ENCODE assay signal across 8 mouse cellular contexts in genomic region chr11:121388554-121388945, GRCm38 (mm10). TPM values are rescaled to one million over a fixed set of nuclear protein-coding genes. Genes with fewer than 3 reads are reported as not detected.
DNase-seq lines count a peak whose midpoint lies in the region; ATAC-seq and TF ChIP-seq lines count a peak whose summit lies in the region.

No protein-coding gene starts in this region.

- H3K4me3 ChIP-seq in lung, adult 2 months (replicated peaks; ENCODE audit: extremely low read depth, low read depth, low read length): peak overlapping the region; percentile 13
- H3K4me3 ChIP-seq in forebrain, embryonic 11.5 days (ENCODE audit: low read depth, low read length): peak overlapping the region; percentile 59; the same call in 1 of the 2 replicates
- H3K4me3 ChIP-seq in limb, embryonic 13.5 days: peak overlapping the region; percentile 71
- peak overlapping the region; percentile 73; the same call in 1 of the 2 replicates for H3K4me3 ChIP-seq in small intestine, adult 2 months (ENCODE audit: low read depth, low read length)

- DNase-seq in lung, adult 2 months: no peak
- DNase-seq in lung, postnatal 4 days: no peak
- DNase-seq in forebrain, embryonic 11.5 days (ENCODE audit: low spot score): no peak
- no peak for DNase-seq in layer of hippocampus, postnatal 10 days (ENCODE audit: low spot score in 2 of 2)
- DNase-seq in cerebellum, adult 9-10 months: no peak
- DNase-seq in right cerebral cortex, adult 2 months (ENCODE audit: low spot score in 2 of 2): no peak

- H3K27me3 ChIP-seq in forebrain, embryonic 11.5 days (ENCODE audit: control insufficient read depth, insufficient read depth, low read length): peaks cover 6% of the 10 kb centered on the region
- no peaks in the 10 kb centered on the region; the same call in 1 of the 2 replicates for H3K27me3 ChIP-seq in limb, embryonic 13.5 days
- no peaks in the 10 kb centered on the region for H3K27me3 ChIP-seq in small intestine, adult 2 months (ENCODE audit: control insufficient read depth, insufficient read depth, low read length)

- H3K36me3 ChIP-seq in forebrain, embryonic 11.5 days (ENCODE audit: control insufficient read depth, insufficient read depth, low read length): no peaks in the 10 kb centered on the region
- H3K36me3 ChIP-seq in limb, embryonic 13.5 days: no peaks in the 10 kb centered on the region
- H3K36me3 ChIP-seq in small intestine, adult 2 months (ENCODE audit: control insufficient read depth, insufficient read depth, low read length): no peaks in the 10 kb centered on the region

- H3K4me2 ChIP-seq in forebrain, embryonic 11.5 days (ENCODE audit: low read depth, low read length, severe bottlenecking): peak overlapping the region; percentile 98; the same call in 1 of the 2 replicates
- H3K4me2 ChIP-seq in limb, embryonic 13.5 days (replicated peaks): peak overlapping the region; percentile 93

- ATAC-seq in forebrain, embryonic 11.5 days (replicated peaks; ENCODE audit: low FRiP score): peak; percentile 59
- no peak for ATAC-seq in limb, embryonic 13.5 days (ENCODE audit: low FRiP score, low read depth)

- H3K27ac ChIP-seq in forebrain, embryonic 11.5 days (ENCODE audit: low read depth, low read length): no peak overlapping the region
- no peak overlapping the region for H3K27ac ChIP-seq in limb, embryonic 13.5 days
- H3K27ac ChIP-seq in small intestine, adult 2 months (ENCODE audit: insufficient read depth, low read depth, low read length): no peak overlapping the region

- TF ChIP-seq POLR2A in lung, adult 2 months (IDR thresholded peaks at IDR 0.05; ENCODE audit: borderline replicate concordance, extremely low read depth, low read depth, low read length): no peak
- TF ChIP-seq POLR2A in small intestine, adult 2 months (IDR thresholded peaks at IDR 0.05; ENCODE audit: low read depth, low read length): 0 out of 2 replicates have a peak, but pooled peaks have one; percentile 4

- no peak overlapping the region for H3K9ac ChIP-seq in forebrain, embryonic 11.5 days (ENCODE audit: low read length)
- H3K9ac ChIP-seq in limb, embryonic 13.5 days: no peak overlapping the region

- WGBS in lung, adult 2 months: 14% methylated on average over 6 of the region's 6 CpGs
- 8% methylated on average over 6 of the region's 6 CpGs for WGBS in forebrain, embryonic 11.5 days
- 9% methylated on average over 6 of the region's 6 CpGs for WGBS in limb, embryonic 13.5 days
- 7% methylated on average over 6 of the region's 6 CpGs for WGBS in small intestine, adult 2 months

- peaks cover 6% of the 10 kb centered on the region for H3K4me1 ChIP-seq in lung, adult 2 months (ENCODE audit: control insufficient read depth, insufficient read depth, low read length)
- no peaks in the 10 kb centered on the region for H3K4me1 ChIP-seq in forebrain, embryonic 11.5 days (replicated peaks; ENCODE audit: control insufficient read depth, insufficient read depth, low read length)
- H3K4me1 ChIP-seq in limb, embryonic 13.5 days: peaks cover 10% of the 10 kb centered on the region; the same call in 1 of the 2 replicates
- peaks cover 3% of the 10 kb centered on the region for H3K4me1 ChIP-seq in small intestine, adult 2 months (ENCODE audit: control insufficient read depth, insufficient read depth, insufficient read length, low read length)

- no peaks in the 10 kb centered on the region for H3K9me3 ChIP-seq in forebrain, embryonic 11.5 days (ENCODE audit: control insufficient read depth, low read length)
- no peaks in the 10 kb centered on the region for H3K9me3 ChIP-seq in limb, embryonic 13.5 days

- TF ChIP-seq CTCF in lung, adult 2 months (IDR thresholded peaks at IDR 0.05; ENCODE audit: insufficient read depth, low read length): no peak
- TF ChIP-seq CTCF in small intestine, adult 2 months (IDR thresholded peaks at IDR 0.05; ENCODE audit: extremely low read depth, insufficient read length, insufficient replicate concordance, low read depth, low read length): no peak

RNA-seq across cellular contexts. Expression of gene Rab40b, which starts 0.5 kb away (rescaled TPM):
- polyA plus RNA-seq in lung, adult 2 months (2012; rRNA removed): 2.4 and 2.7 TPM in 2 replicates
- polyA plus RNA-seq in forebrain, embryonic 11.5 days (2014; fragmentation: Nextera tagmentation; extraction: Ambion mirVana): 1.9 and 2.0 TPM in 2 replicates
- polyA plus RNA-seq in limb, embryonic 13.5 days (2015; fragmentation: Nextera tagmentation; extraction: Ambion mirVana): 12.1 and 13.1 TPM in 2 replicates
- 0.51 and 1.1 TPM in 2 replicates for polyA plus RNA-seq in small intestine, adult 2 months (2012; rRNA removed)
- total RNA-seq in layer of hippocampus, postnatal 10 days (2021): 10 to 100 TPM; 40.6 to 44.8 TPM

RNA-seq across cellular contexts. Expression of gene Fn3krp, which starts 32.7 kb away (rescaled TPM):
- 6.1 and 9.0 TPM in 2 replicates for polyA plus RNA-seq in lung, adult 2 months (2012; rRNA removed)
- polyA plus RNA-seq in forebrain, embryonic 11.5 days (2014; fragmentation: Nextera tagmentation; extraction: Ambion mirVana): 8.5 and 8.9 TPM in 2 replicates
- polyA plus RNA-seq in limb, embryonic 13.5 days (2015; fragmentation: Nextera tagmentation; extraction: Ambion mirVana): 11.0 and 11.8 TPM in 2 replicates
- polyA plus RNA-seq in small intestine, adult 2 months (2012; rRNA removed): 1.3 and 1.9 TPM in 2 replicates
- total RNA-seq in layer of hippocampus, postnatal 10 days (2021): 10 to 100 TPM; 29.9 to 32.0 TPM

RNA-seq across cellular contexts. Expression of gene Wdr45b, which starts 34.3 kb away (rescaled TPM):
- 41.5 and 45.3 TPM in 2 replicates for polyA plus RNA-seq in lung, adult 2 months (2012; rRNA removed)
- polyA plus RNA-seq in forebrain, embryonic 11.5 days (2014; fragmentation: Nextera tagmentation; extraction: Ambion mirVana): 99.3 and 107 TPM in 2 replicates
- 108 and 111 TPM in 2 replicates for polyA plus RNA-seq in limb, embryonic 13.5 days (2015; fragmentation: Nextera tagmentation; extraction: Ambion mirVana)
- polyA plus RNA-seq in small intestine, adult 2 months (2012; rRNA removed): 17.6 and 26.4 TPM in 2 replicates
- 10 to 100 TPM; 53.7 to 64.0 TPM for total RNA-seq in layer of hippocampus, postnatal 10 days (2021)

RNA-seq across cellular contexts. Expression of gene Fn3k, which starts 46.2 kb away (rescaled TPM):
- 1.7 and 3.3 TPM in 2 replicates for polyA plus RNA-seq in lung, adult 2 months (2012; rRNA removed)
- polyA plus RNA-seq in forebrain, embryonic 11.5 days (2014; fragmentation: Nextera tagmentation; extraction: Ambion mirVana): 1.3 and 1.7 TPM in 2 replicates
- 0.47 and 0.91 TPM in 2 replicates for polyA plus RNA-seq in limb, embryonic 13.5 days (2015; fragmentation: Nextera tagmentation; extraction: Ambion mirVana)
- polyA plus RNA-seq in small intestine, adult 2 months (2012; rRNA removed): 0.95 and 1.0 TPM in 2 replicates
- 10 to 100 TPM; 12.2 to 16.4 TPM for total RNA-seq in layer of hippocampus, postnatal 10 days (2021)

Comparison
In these comparisons a context has a peak if more than half of its experiments do, and no peak if none do; other contexts are left out.
1. H3K4me3 ChIP-seq: peak in every context shown above with its lines; median percentile 73 in small intestine, adult 2 months; 71 in limb, embryonic 13.5 days; 59 in forebrain, embryonic 11.5 days; 13 in lung, adult 2 months.